Mouse (Mus musculus) MEL (cell line): Measurements from ENCODE around the gene Fam228a. TPM values are rescaled to one million over a fixed set of nuclear protein-coding genes. Genes with fewer than 3 reads are reported as not detected.

ENCODE experiments used
- DNase-seq: peaks from one replicate; pipeline ENCODE4 v3.0.0; 2011; ENCODE audit warnings: low read depth, low spot score
- H3K27ac ChIP-seq: 2 replicates; pipeline ENCODE4 v1.5.1; 2012; ENCODE audit warnings: low read depth, mild to moderate bottlenecking, control low read depth, low read length, moderate library complexity; ENCODE audit not compliant: control insufficient read depth
- H3K27me3 ChIP-seq, 2 experiments: fragments of 150-350 bp in 1 of 2; sonication (generic) in 1 of 2; 2 replicates each; pipeline ENCODE4 v1.6.1; 2012; ENCODE audit warnings: low read length in 2 of 2, mild to moderate bottlenecking in 2 of 2, improper control_type of control experiment in 1 of 2, moderate library complexity in 1 of 2; ENCODE audit not compliant: insufficient read depth in 2 of 2, control insufficient read depth in 1 of 2
- H3K36me3 ChIP-seq, 2 experiments: 2 replicates each; pipeline ENCODE4 v1.6.1; 2012 to 2014; ENCODE audit warnings: low read length in 2 of 2, improper control_type of control experiment in 1 of 2, inconsistent platforms in 1 of 2, mild to moderate bottlenecking in 1 of 2; ENCODE audit not compliant: insufficient read depth in 2 of 2, control insufficient read depth in 1 of 2
- H3K4me1 ChIP-seq, 2 experiments: fragments of 150-350 bp in 1 of 2; sonication (generic) in 1 of 2; 2 replicates each; pipeline ENCODE4 v1.6.1; 2012; ENCODE audit warnings: low read length in 2 of 2, improper control_type of control experiment in 1 of 2, mild to moderate bottlenecking in 1 of 2; ENCODE audit not compliant: insufficient read depth in 2 of 2, control insufficient read depth in 1 of 2
- H3K4me3 ChIP-seq, 2 experiments: fragments of 150-350 bp in 1 of 2; sonication (generic) in 1 of 2; 2 replicates each; pipeline ENCODE4 v1.5.1; 2012; ENCODE audit warnings: low read depth in 2 of 2, low read length in 2 of 2, mild to moderate bottlenecking in 2 of 2, moderate library complexity in 2 of 2, control low read depth in 1 of 2, improper control_type of control experiment in 1 of 2; ENCODE audit not compliant: control insufficient read depth in 1 of 2, insufficient read depth in 1 of 2
- H3K79me2 ChIP-seq: 2 replicates; pipeline ENCODE4 v1.6.1; 2012; ENCODE audit warnings: mild to moderate bottlenecking, low read length, moderate library complexity; ENCODE audit not compliant: control insufficient read depth, poor library complexity, insufficient read depth
- H3K9ac ChIP-seq: 2 replicates; pipeline ENCODE4 v1.6.1; 2012; ENCODE audit warnings: low read depth, mild to moderate bottlenecking, control low read depth, low read length, moderate library complexity; ENCODE audit not compliant: control insufficient read depth, poor library complexity, severe bottlenecking
- H3K9me3 ChIP-seq: fragments of 150-350 bp; sonication (generic); replicated peaks from 2 replicates; pipeline ENCODE4 v1.6.1; 2012; ENCODE audit warnings: mild to moderate bottlenecking, low read length, improper control_type of control experiment, moderate library complexity; ENCODE audit not compliant: insufficient read depth
- CHD1 ChIP-seq: IDR thresholded peaks from 2 replicates; pipeline ENCODE4 v1.6.1; 2012; ENCODE audit warnings: low read depth, mild to moderate bottlenecking, inconsistent platforms, low read length, improper control_type of control experiment
- CHD2 ChIP-seq: IDR thresholded peaks from 2 replicates; pipeline ENCODE4 v1.6.1; 2011; ENCODE audit warnings: low read length, improper control_type of control experiment
- CTCF ChIP-seq, 3 experiments: IDR thresholded peaks in 2 of 3; conservative IDR thresholded peaks in 1 of 3; 2 replicates each; pipeline ENCODE4 v1.5.1; 2011 to 2012; ENCODE audit warnings: low read length in 3 of 3, low read depth in 2 of 3, mild to moderate bottlenecking in 2 of 3, improper control_type of control experiment in 1 of 3, inconsistent platforms in 1 of 3, mixed read lengths in 1 of 3, moderate library complexity in 1 of 3; ENCODE audit not compliant: control insufficient read depth in 1 of 3, insufficient read depth in 1 of 3, poor library complexity in 1 of 3, severe bottlenecking in 1 of 3
- E2F4 ChIP-seq: IDR thresholded peaks from 2 replicates; pipeline ENCODE4 v1.6.1; 2011; ENCODE audit warnings: low read depth, low read length, improper control_type of control experiment, borderline replicate concordance
- EP300 ChIP-seq, 2 experiments: IDR thresholded peaks; 2 replicates each; pipeline ENCODE4 v1.6.1; 2011; ENCODE audit warnings: improper control_type of control experiment in 2 of 2, low read length in 2 of 2, low read depth in 1 of 2, mild to moderate bottlenecking in 1 of 2
- ETS1 ChIP-seq: IDR thresholded peaks from 2 replicates; pipeline ENCODE4 v1.6.1; 2012; ENCODE audit warnings: low read depth, mild to moderate bottlenecking, inconsistent platforms, low read length, improper control_type of control experiment, moderate library complexity
- GABPA ChIP-seq: IDR thresholded peaks from 2 replicates; pipeline ENCODE4 v1.6.1; 2012; ENCODE audit warnings: low read depth, mild to moderate bottlenecking, inconsistent platforms, low read length, improper control_type of control experiment, moderate library complexity
- JUND ChIP-seq: IDR thresholded peaks from 2 replicates; pipeline ENCODE4 v1.6.1; 2011; ENCODE audit warnings: low read depth, mild to moderate bottlenecking, improper control_type of control experiment, low read length
- MAZ ChIP-seq: IDR thresholded peaks from 2 replicates; pipeline ENCODE4 v1.6.1; 2012; ENCODE audit warnings: low read depth, mild to moderate bottlenecking, inconsistent platforms, low read length, improper control_type of control experiment
- NELFE ChIP-seq: IDR thresholded peaks from 2 replicates; pipeline ENCODE4 v1.6.1; 2011; ENCODE audit warnings: low read depth, low read length, improper control_type of control experiment
- NRF1 ChIP-seq: IDR thresholded peaks from 2 replicates; pipeline ENCODE4 v1.6.1; 2014; ENCODE audit warnings: low read depth, mild to moderate bottlenecking, inconsistent platforms, low read length, improper control_type of control experiment, moderate library complexity; ENCODE audit not compliant: poor library complexity, insufficient read depth, severe bottlenecking
- POLR2AphosphoS5 ChIP-seq: IDR thresholded peaks from 2 replicates; pipeline ENCODE4 v1.6.1; 2012; ENCODE audit warnings: low read depth, borderline replicate concordance, mild to moderate bottlenecking, inconsistent platforms, low read length, moderate library complexity, mixed read lengths
- RAD21 ChIP-seq: IDR thresholded peaks from 2 replicates; pipeline ENCODE4 v1.6.1; 2011; ENCODE audit warnings: mild to moderate bottlenecking, low read depth, low read length, improper control_type of control experiment
- RCOR1 ChIP-seq: IDR thresholded peaks from 2 replicates; pipeline ENCODE4 v1.6.1; 2012; ENCODE audit warnings: low read depth, mild to moderate bottlenecking, inconsistent platforms, low read length, improper control_type of control experiment
- SIN3A ChIP-seq: IDR thresholded peaks from 2 replicates; pipeline ENCODE4 v1.6.1; 2012; ENCODE audit warnings: low read length, improper control_type of control experiment, inconsistent platforms
- TAL1 ChIP-seq: IDR thresholded peaks from 2 replicates; pipeline ENCODE4 v1.6.1; 2012; ENCODE audit warnings: mild to moderate bottlenecking, inconsistent platforms, low read length, moderate library complexity, mixed read lengths
- TCF12 ChIP-seq: IDR thresholded peaks from 2 replicates; pipeline ENCODE4 v1.6.1; 2014; ENCODE audit warnings: low read depth, mild to moderate bottlenecking, inconsistent platforms, low read length, improper control_type of control experiment, moderate library complexity
- UBTF ChIP-seq: IDR thresholded peaks from 2 replicates; pipeline ENCODE4 v1.6.1; 2012; ENCODE audit warnings: low read depth, mild to moderate bottlenecking, inconsistent platforms, low read length, improper control_type of control experiment, moderate library complexity, borderline replicate concordance; ENCODE audit not compliant: insufficient read depth
- USF1 ChIP-seq: IDR thresholded peaks from 2 replicates; pipeline ENCODE4 v1.6.1; 2014; ENCODE audit warnings: low read depth, mild to moderate bottlenecking, inconsistent platforms, low read length, improper control_type of control experiment, moderate library complexity
- ZC3H11A ChIP-seq: IDR thresholded peaks from 2 replicates; pipeline ENCODE4 v1.6.1; 2012; ENCODE audit warnings: low read depth, mild to moderate bottlenecking, inconsistent platforms, low read length, improper control_type of control experiment
- ZKSCAN1 ChIP-seq: IDR thresholded peaks from 2 replicates; pipeline ENCODE4 v1.6.1; 2012; ENCODE audit warnings: low read depth, mild to moderate bottlenecking, inconsistent platforms, low read length, improper control_type of control experiment, moderate library complexity
- ZMIZ1 ChIP-seq: IDR thresholded peaks from 2 replicates; pipeline ENCODE4 v1.6.1; 2012; ENCODE audit warnings: low read depth, mild to moderate bottlenecking, inconsistent platforms, low read length, improper control_type of control experiment, moderate library complexity
- ZNF384 ChIP-seq: IDR thresholded peaks from 2 replicates; pipeline ENCODE4 v1.6.1; 2012; ENCODE audit warnings: low read depth, mild to moderate bottlenecking, inconsistent platforms, low read length, improper control_type of control experiment
- polyA plus RNA-seq, 2 experiments: library from polyadenylated mRNA; stranded (reverse) in 1 of 2; unstranded in 1 of 2; fragments of >175 nt in 1 of 2; fragments of >200 nt in 1 of 2; gene quantifications; 2 replicates each; pipeline versions ENCODE4 v1.2.1 to v1.2.4; 2012; ENCODE audit warnings: low replicate concordance in 2 of 2, low read depth in 1 of 2; ENCODE audit not compliant: insufficient read length in 2 of 2, insufficient read depth in 1 of 2, missing spikeins in 1 of 2
- total RNA-seq: library from RNA; depleted of rRNA; stranded (reverse); fragments of 300-350 nt; gene quantifications from 2 replicates; pipeline ENCODE4 v1.2.3, GENCODE M21; 2012

Gene Fam228a
- total and polyA plus RNA-seq, 3 experiments, result 0.15 to 0.33 TPM; not detected in 1

DNA sequence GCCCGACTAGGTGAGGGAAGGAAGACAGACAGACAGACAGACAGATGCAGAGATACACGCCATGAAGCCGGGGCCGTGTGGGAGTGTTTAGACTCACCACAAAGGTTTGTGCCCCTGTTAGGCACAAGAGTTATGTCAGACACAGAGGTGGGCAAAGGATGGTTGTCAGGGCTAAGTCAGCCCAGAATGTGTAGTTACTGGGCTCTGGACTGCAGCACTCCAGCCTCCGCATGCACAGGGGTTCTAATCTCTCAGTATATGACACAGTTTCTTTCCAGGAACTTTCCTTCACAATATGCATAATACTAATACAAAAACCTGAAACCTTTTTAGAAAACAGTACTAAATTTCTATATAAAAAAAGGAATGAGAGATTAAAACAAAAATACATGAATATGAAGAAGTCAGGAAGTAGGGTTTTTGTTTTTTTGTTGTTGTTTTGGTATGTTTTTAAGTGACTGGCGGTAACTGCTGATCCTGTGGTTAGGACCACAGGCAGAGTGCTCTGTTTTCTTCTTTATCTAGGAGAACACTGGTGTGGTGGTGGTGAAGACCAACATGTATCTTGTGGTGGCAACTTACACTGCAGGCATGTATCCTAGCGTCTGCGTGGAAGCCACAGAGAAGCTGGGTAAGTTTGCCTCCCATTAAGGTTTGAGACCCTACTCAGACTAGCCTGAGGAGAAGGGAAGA, 36.8 kb upstream of the Fam228a start:
- H3K4me1 ChIP-seq, result peaks cover 6 to 8% of the 10 kb centered on the region in 2 experiments; a peak in 3 of 4 replicates
- no peaks in the 10 kb centered on the region for H3K79me2 ChIP-seq
- no peak overlapping the region for H3K9ac ChIP-seq
- no peak overlapping the region for H3K4me3 ChIP-seq
- peaks cover 0 to 5% of the 10 kb centered on the region in 2 experiments; a peak in 2 of 4 replicates for H3K36me3 ChIP-seq
- H3K9me3 ChIP-seq, result no peaks in the 10 kb centered on the region
- peak overlapping the region; percentile 7; the same call in 1 of the 2 replicates for H3K27ac ChIP-seq
- peak; percentile 42 for DNase-seq
- no peaks in the 10 kb centered on the region for H3K27me3 ChIP-seq
- TF ChIP-seq E2F4 (no peak), TCF12 (peak; percentile 34; the same call in 1 of the 2 replicates), SIN3A (no peak), ZC3H11A (no peak), ETS1 (0 out of 2 replicates have a peak, but pooled peaks have one; percentile 10), CHD1 (no peak), TAL1 (0 out of 2 replicates have a peak, but pooled peaks have one; percentile 22), UBTF (no peak), EP300 (IDR thresholded peaks at IDR 0.05; ENCODE audit: low read depth in 1 of 2, low read length in 2 of 2) (peak in 1 of 2 experiments; percentile 53; a peak in 2 of 4 replicates)

DNA sequence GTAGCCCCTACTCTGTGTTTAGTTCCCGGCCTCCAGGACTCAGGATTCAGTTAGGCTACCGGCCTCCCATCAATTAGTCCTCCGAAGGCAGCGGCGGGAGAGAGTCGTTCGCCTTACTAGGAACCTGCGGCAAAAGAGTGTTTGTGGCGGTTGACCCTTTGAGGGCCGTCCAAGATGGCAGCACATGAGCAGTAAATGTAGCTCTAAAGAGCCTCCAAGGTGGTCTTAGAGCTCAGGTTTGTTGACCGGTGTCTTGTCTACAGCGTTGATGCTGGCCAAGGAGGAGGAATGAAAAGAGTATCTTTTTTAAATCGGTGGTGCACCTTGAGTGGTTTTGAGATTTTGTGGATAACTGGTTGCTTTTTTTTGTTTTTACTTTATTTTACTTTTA, 31.1 kb upstream of the Fam228a start:
- Histone ChIP-seq H3K4me3 (peak overlapping the region; percentile 83 to 93), H3K9ac (peak overlapping the region; percentile 99), H3K36me3 (peaks cover 0 to 7% of the 10 kb centered on the region in 2 experiments; a peak in 2 of 4 replicates), H3K79me2 (peaks cover 4% of the 10 kb centered on the region; the same call in 1 of the 2 replicates), H3K9me3 (no peaks in the 10 kb centered on the region), H3K27me3 (no peaks in the 10 kb centered on the region), H3K27ac (peak overlapping the region; percentile 83; the same call in 1 of the 2 replicates), H3K4me1 (peaks cover 0 to 3% of the 10 kb centered on the region in 2 experiments; a peak in 3 of 4 replicates)
- no peak for DNase-seq
- TF ChIP-seq POLR2AphosphoS5 (no peak), SIN3A (no peak), MAZ (no peak), JUND (no peak), RCOR1 (no peak), RAD21 (no peak), ZKSCAN1 (no peak), GABPA (no peak), TCF12 (no peak), NELFE (no peak), ZMIZ1 (no peak), CTCF (IDR thresholded peaks at IDR 0.05 in 2 of 3, conservative IDR thresholded peaks at IDR 0.05 in 1 of 3; ENCODE audit: control insufficient read depth in 1 of 3, insufficient read depth in 1 of 3, low read depth in 2 of 3, low read length in 3 of 3, poor library complexity in 1 of 3, severe bottlenecking in 1 of 3) (no peak), ZC3H11A (no peak), USF1 (no peak), CHD2 (no peak), ZNF384 (no peak), NRF1 (no peak)
